Mouse (Mus musculus): ENCODE measurements around the gene Vmn2r77. TPM values are rescaled to one million over a fixed set of nuclear protein-coding genes. Genes with fewer than 3 reads are reported as not detected.
"Not testable (repeated sequence)": the region's sequence is repeated elsewhere in the genome, so short reads cannot be mapped to it uniquely, and the experiment has no call there.

The Vmn2r77 gene
- not detected in 2 replicates for polyA plus RNA-seq (2014; fragmentation: Nextera tagmentation; extraction: Ambion mirVana)

GRCm38 (mm10) chr7:86794727-86795126 lies at the start of gene Vmn2r77:
TSS of gene Vmn2r77 (plus strand) at chr7:86795027.
- H3K36me3 ChIP-seq (ENCODE audit: control insufficient read depth, insufficient read depth, low read length): no peaks in the 10 kb centered on the region
- H3K27ac ChIP-seq (replicated peaks in 1 of 2; ENCODE audit: control insufficient read depth in 1 of 2, insufficient read depth in 1 of 2, low read depth in 2 of 2, low read length in 2 of 2): no peak within 1 kb of the TSS
- H3K4me1 ChIP-seq (ENCODE audit: control insufficient read depth in 2 of 2, insufficient read depth in 2 of 2, low read length in 2 of 2): no peaks in the 10 kb centered on the region
- H3K27me3 ChIP-seq (ENCODE audit: control insufficient read depth, insufficient read depth, low read length): no peaks in the 10 kb centered on the region
- no peaks in the 10 kb centered on the region for H3K9me3 ChIP-seq (ENCODE audit: control insufficient read depth, low read length)
- H3K4me2 ChIP-seq (ENCODE audit: low read length): no peak within 1 kb of the TSS
- ATAC-seq (ENCODE audit: insufficient number of reproducible peaks, insufficient read depth, low FRiP score, low read depth): no peak
- H3K9ac ChIP-seq (ENCODE audit: low read length): no peak within 1 kb of the TSS
- H3K4me3 ChIP-seq (ENCODE audit: control insufficient read depth in 1 of 2, insufficient read depth in 1 of 2, low read depth in 1 of 2, low read length in 2 of 2): no peak within 1 kb of the TSS

- WGBS: 79% methylated on average over 1 of the region's 1 CpGs
- H3K27ac ChIP-seq (replicated peaks in 1 of 2; ENCODE audit: control insufficient read depth in 1 of 2, insufficient read depth in 1 of 2, low read depth in 2 of 2, low read length in 2 of 2): no peak overlapping the region
- no peak overlapping the region for H3K4me2 ChIP-seq (ENCODE audit: low read length)
- H3K9ac ChIP-seq (ENCODE audit: low read length): no peak overlapping the region
- no peaks in the 10 kb centered on the region for H3K4me1 ChIP-seq (ENCODE audit: control insufficient read depth in 2 of 2, insufficient read depth in 2 of 2, low read length in 2 of 2)
- H3K36me3 ChIP-seq (ENCODE audit: control insufficient read depth, insufficient read depth, low read length): no peaks in the 10 kb centered on the region
- H3K9me3 ChIP-seq (ENCODE audit: control insufficient read depth, low read length): no peaks in the 10 kb centered on the region
- H3K4me3 ChIP-seq (ENCODE audit: control insufficient read depth in 1 of 2, insufficient read depth in 1 of 2, low read depth in 1 of 2, low read length in 2 of 2): no peak overlapping the region
- ATAC-seq (ENCODE audit: insufficient number of reproducible peaks, insufficient read depth, low FRiP score, low read depth): no peak
- H3K27me3 ChIP-seq (ENCODE audit: control insufficient read depth, insufficient read depth, low read length): no peaks in the 10 kb centered on the region
Observed at GRCm38 (mm10) chr7:86760751-86761150, 34.1 kb upstream of the Vmn2r77 start.

- H3K9me3 ChIP-seq (ENCODE audit: control insufficient read depth, low read length): no peaks in the 10 kb centered on the region
- no peak overlapping the region for H3K4me2 ChIP-seq (ENCODE audit: low read length)
- no peak for ATAC-seq (ENCODE audit: insufficient number of reproducible peaks, insufficient read depth, low FRiP score, low read depth)
- H3K36me3 ChIP-seq (ENCODE audit: control insufficient read depth, insufficient read depth, low read length): no peaks in the 10 kb centered on the region
- H3K4me3 ChIP-seq (ENCODE audit: control insufficient read depth in 1 of 2, insufficient read depth in 1 of 2, low read depth in 1 of 2, low read length in 2 of 2): no peak overlapping the region
- H3K27me3 ChIP-seq (ENCODE audit: control insufficient read depth, insufficient read depth, low read length): no peaks in the 10 kb centered on the region
- H3K27ac ChIP-seq (replicated peaks in 1 of 2; ENCODE audit: control insufficient read depth in 1 of 2, insufficient read depth in 1 of 2, low read depth in 2 of 2, low read length in 2 of 2): no peak overlapping the region
- no peak overlapping the region for H3K9ac ChIP-seq (ENCODE audit: low read length)
- no peaks in the 10 kb centered on the region for H3K4me1 ChIP-seq (ENCODE audit: control insufficient read depth in 2 of 2, insufficient read depth in 2 of 2, low read length in 2 of 2)
Observed at GRCm38 (mm10) chr7:86764628-86765027, 30.2 kb upstream of the Vmn2r77 start.

- 80% methylated on average over 3 of the region's 3 CpGs for WGBS
- Histone ChIP-seq H3K4me1 (ENCODE audit: control insufficient read depth in 2 of 2, insufficient read depth in 2 of 2, low read length in 2 of 2) (no peaks in the 10 kb centered on the region), H3K9ac (ENCODE audit: low read length) (no peak overlapping the region), H3K27me3 (ENCODE audit: control insufficient read depth, insufficient read depth, low read length) (no peaks in the 10 kb centered on the region), H3K9me3 (ENCODE audit: control insufficient read depth, low read length) (no peaks in the 10 kb centered on the region), H3K27ac (replicated peaks in 1 of 2; ENCODE audit: control insufficient read depth in 1 of 2, insufficient read depth in 1 of 2, low read depth in 2 of 2, low read length in 2 of 2) (no peak overlapping the region), H3K4me3 (ENCODE audit: control insufficient read depth in 1 of 2, insufficient read depth in 1 of 2, low read depth in 1 of 2, low read length in 2 of 2) (no peak overlapping the region), H3K36me3 (ENCODE audit: control insufficient read depth, insufficient read depth, low read length) (no peaks in the 10 kb centered on the region), H3K4me2 (ENCODE audit: low read length) (no peak overlapping the region)
- ATAC-seq (ENCODE audit: insufficient number of reproducible peaks, insufficient read depth, low FRiP score, low read depth): no peak
Observed at GRCm38 (mm10) chr7:86771621-86772020, 23.2 kb upstream of the Vmn2r77 start.

GRCm38 (mm10) chr7:86775617-86776325 lies 19.1 kb upstream of the Vmn2r77 start, which contains the start of gene Folh1:
TSS of gene Folh1 (minus strand) at chr7:86775943.
- peak within 1 kb of the TSS; percentile 12 to 25 for H3K4me3 ChIP-seq (ENCODE audit: control insufficient read depth in 1 of 2, insufficient read depth in 1 of 2, low read depth in 1 of 2, low read length in 2 of 2)
- no peaks in the 10 kb centered on the region for H3K4me1 ChIP-seq (ENCODE audit: control insufficient read depth in 2 of 2, insufficient read depth in 2 of 2, low read length in 2 of 2)
- H3K4me2 ChIP-seq (ENCODE audit: low read length): peak within 1 kb of the TSS; percentile 55
- no peaks in the 10 kb centered on the region for H3K36me3 ChIP-seq (ENCODE audit: control insufficient read depth, insufficient read depth, low read length)
- no peaks in the 10 kb centered on the region for H3K27me3 ChIP-seq (ENCODE audit: control insufficient read depth, insufficient read depth, low read length)
- WGBS: 4% methylated on average over 11 of the region's 11 CpGs
- no peak for ATAC-seq (ENCODE audit: insufficient number of reproducible peaks, insufficient read depth, low FRiP score, low read depth)
- H3K9ac ChIP-seq (ENCODE audit: low read length): no peak within 1 kb of the TSS
- no peak within 1 kb of the TSS for H3K27ac ChIP-seq (replicated peaks in 1 of 2; ENCODE audit: control insufficient read depth in 1 of 2, insufficient read depth in 1 of 2, low read depth in 2 of 2, low read length in 2 of 2)
- H3K9me3 ChIP-seq (ENCODE audit: control insufficient read depth, low read length): no peaks in the 10 kb centered on the region

- not testable (repeated sequence) for H3K27me3 ChIP-seq (ENCODE audit: control insufficient read depth, insufficient read depth, low read length); H3K36me3 ChIP-seq (ENCODE audit: control insufficient read depth, insufficient read depth, low read length); H3K27ac ChIP-seq (replicated peaks in 1 of 2; ENCODE audit: control insufficient read depth in 1 of 2, insufficient read depth in 1 of 2, low read depth in 2 of 2, low read length in 2 of 2); H3K9me3 ChIP-seq (ENCODE audit: control insufficient read depth, low read length); H3K4me3 ChIP-seq (ENCODE audit: control insufficient read depth in 1 of 2, insufficient read depth in 1 of 2, low read depth in 1 of 2, low read length in 2 of 2); H3K4me2 ChIP-seq (ENCODE audit: low read length); ATAC-seq (ENCODE audit: insufficient number of reproducible peaks, insufficient read depth, low FRiP score, low read depth); H3K4me1 ChIP-seq (ENCODE audit: control insufficient read depth in 2 of 2, insufficient read depth in 2 of 2, low read length in 2 of 2); H3K9ac ChIP-seq (ENCODE audit: low read length)
- 75% methylated on average over 4 of the region's 5 CpGs for WGBS
Observed at GRCm38 (mm10) chr7:86815241-86815640, 20.4 kb downstream of the Vmn2r77 start.

GRCm38 (mm10) chr7:86815716-86816115 lies 20.9 kb downstream of the Vmn2r77 start:
- WGBS: 78% methylated on average over 6 of the region's 6 CpGs
- not testable (repeated sequence) for H3K36me3 ChIP-seq (ENCODE audit: control insufficient read depth, insufficient read depth, low read length); H3K9me3 ChIP-seq (ENCODE audit: control insufficient read depth, low read length); H3K9ac ChIP-seq (ENCODE audit: low read length); H3K27me3 ChIP-seq (ENCODE audit: control insufficient read depth, insufficient read depth, low read length); H3K4me2 ChIP-seq (ENCODE audit: low read length); H3K27ac ChIP-seq (replicated peaks in 1 of 2; ENCODE audit: control insufficient read depth in 1 of 2, insufficient read depth in 1 of 2, low read depth in 2 of 2, low read length in 2 of 2); H3K4me1 ChIP-seq (ENCODE audit: control insufficient read depth in 2 of 2, insufficient read depth in 2 of 2, low read length in 2 of 2); ATAC-seq (ENCODE audit: insufficient number of reproducible peaks, insufficient read depth, low FRiP score, low read depth); H3K4me3 ChIP-seq (ENCODE audit: control insufficient read depth in 1 of 2, insufficient read depth in 1 of 2, low read depth in 1 of 2, low read length in 2 of 2)

GRCm38 (mm10) chr7:86816466-86816865 lies 21.6 kb downstream of the Vmn2r77 start:
- 63% methylated on average over 1 of the region's 1 CpGs for WGBS
- H3K9ac ChIP-seq (ENCODE audit: low read length): no peak overlapping the region

More at GRCm38 (mm10) chr7:86816466-86816865, 21.6 kb downstream of the Vmn2r77 start:
- Histone ChIP-seq H3K9me3 (ENCODE audit: control insufficient read depth, low read length) (peaks cover 4% of the 10 kb centered on the region; the same call in 1 of the 2 replicates), H3K4me2 (ENCODE audit: low read length) (no peak overlapping the region), H3K27me3 (ENCODE audit: control insufficient read depth, insufficient read depth, low read length) (no peaks in the 10 kb centered on the region), H3K27ac (replicated peaks in 1 of 2; ENCODE audit: control insufficient read depth in 1 of 2, insufficient read depth in 1 of 2, low read depth in 2 of 2, low read length in 2 of 2) (no peak overlapping the region), H3K4me1 (ENCODE audit: control insufficient read depth in 2 of 2, insufficient read depth in 2 of 2, low read length in 2 of 2) (no peaks in the 10 kb centered on the region), H3K36me3 (ENCODE audit: control insufficient read depth, insufficient read depth, low read length) (no peaks in the 10 kb centered on the region), H3K4me3 (ENCODE audit: control insufficient read depth in 1 of 2, insufficient read depth in 1 of 2, low read depth in 1 of 2, low read length in 2 of 2) (no peak overlapping the region)
- no peak for ATAC-seq (ENCODE audit: insufficient number of reproducible peaks, insufficient read depth, low FRiP score, low read depth)
